Mouse (Mus musculus) R1 (cell line): ENCODE results near the gene Pdk1.

Experiments
- DNase-seq: peaks from one replicate; pipeline ENCODE4 v3.0.0-alpha.2; 2018; ENCODE audit warnings: low read depth, low spot score

The Pdk1 gene

DNA sequence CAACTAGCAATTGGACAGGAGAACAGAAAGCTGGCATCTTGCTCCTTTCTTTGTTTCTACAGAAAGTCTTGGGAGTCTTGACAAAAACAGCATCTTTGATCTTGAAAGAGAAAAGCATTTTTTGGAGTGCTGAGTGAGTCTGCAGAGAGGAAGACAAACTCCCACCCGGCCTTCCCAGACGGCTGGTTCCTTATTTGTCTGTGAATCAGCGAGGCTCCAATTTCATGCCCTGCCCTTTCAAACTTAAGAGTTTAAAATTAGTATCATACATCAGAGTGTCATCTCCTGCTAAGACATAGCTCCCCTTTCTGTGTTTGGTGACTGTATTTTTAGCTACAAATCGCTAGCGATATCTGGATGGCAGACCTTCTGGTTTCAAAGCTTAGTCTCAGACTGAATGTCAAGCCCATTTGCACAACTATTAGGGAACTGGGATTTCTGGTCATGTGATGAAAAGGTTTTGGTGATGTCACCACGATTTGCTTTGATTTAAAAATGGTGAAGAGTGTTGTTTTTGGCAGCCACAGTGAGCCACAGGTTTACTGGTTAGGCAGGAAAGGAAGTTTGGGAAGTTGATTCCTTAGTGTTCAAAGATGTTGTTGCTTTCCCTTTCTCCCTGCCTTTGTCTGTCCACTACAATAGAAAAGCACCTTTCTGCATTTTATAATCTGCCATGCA lies 65.8 kb downstream of the Pdk1 start:
- no peak for DNase-seq

- DNase-seq = no peak
Observed at GRCm38 (mm10) chr2:71941005-71941720, 68.1 kb downstream of the Pdk1 start.

- DNase-seq = no peak
Observed at GRCm38 (mm10) chr2:71941721-71942087, 68.7 kb downstream of the Pdk1 start.

DNA sequence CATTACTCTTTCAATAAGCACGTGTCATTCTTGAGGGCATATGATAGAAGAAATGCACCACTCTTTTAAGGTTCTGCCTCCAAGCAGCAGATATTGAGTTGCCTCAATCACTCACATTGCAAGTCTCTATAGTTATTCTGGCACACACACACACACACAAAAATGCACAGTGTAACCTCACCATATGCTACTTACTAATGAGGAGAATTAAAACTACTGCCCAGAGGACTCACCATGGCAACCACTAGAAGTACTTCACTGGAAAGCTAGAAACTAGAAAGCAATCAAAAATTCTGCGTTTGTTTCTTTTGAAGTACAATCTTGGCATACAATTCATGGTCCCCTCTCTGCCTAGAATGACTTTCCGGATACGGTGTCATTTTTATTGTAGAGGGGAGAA lies 78.2 kb downstream of the Pdk1 start:
- DNase-seq = no peak
